Mouse (Mus musculus) WW6 (cell line): ENCODE results near the gene Sp2.

Experiments used
- DNase-seq: peaks from one replicate; pipeline ENCODE4 v3.0.0-alpha.2; 2013; ENCODE audit warnings: low read depth, low spot score

The Sp2 gene

DNA sequence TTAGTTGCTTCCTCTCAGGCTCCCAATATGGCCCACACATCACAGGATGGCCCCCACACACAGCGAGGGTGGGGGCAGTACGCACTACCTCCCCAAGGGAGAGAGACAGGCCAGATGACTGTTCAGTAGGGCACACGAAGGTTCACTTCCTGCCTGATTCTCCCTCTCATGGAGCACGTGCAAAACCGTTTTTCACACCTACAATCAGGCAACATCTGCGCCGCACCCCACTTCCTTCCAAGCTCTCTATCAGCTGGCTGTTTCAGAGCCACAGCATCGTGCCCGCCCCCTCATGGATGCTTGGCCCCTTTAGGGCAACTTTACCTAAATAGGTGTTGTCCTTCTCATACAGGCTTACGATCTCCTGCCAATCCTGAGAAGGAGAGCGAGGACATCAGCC lies 70.1 kb downstream of the Sp2 start:
- no peak for DNase-seq

GRCm38 (mm10) chr11:96910003-96910402 lies 72.8 kb downstream of the Sp2 start:
- DNase-seq: no peak

DNA sequence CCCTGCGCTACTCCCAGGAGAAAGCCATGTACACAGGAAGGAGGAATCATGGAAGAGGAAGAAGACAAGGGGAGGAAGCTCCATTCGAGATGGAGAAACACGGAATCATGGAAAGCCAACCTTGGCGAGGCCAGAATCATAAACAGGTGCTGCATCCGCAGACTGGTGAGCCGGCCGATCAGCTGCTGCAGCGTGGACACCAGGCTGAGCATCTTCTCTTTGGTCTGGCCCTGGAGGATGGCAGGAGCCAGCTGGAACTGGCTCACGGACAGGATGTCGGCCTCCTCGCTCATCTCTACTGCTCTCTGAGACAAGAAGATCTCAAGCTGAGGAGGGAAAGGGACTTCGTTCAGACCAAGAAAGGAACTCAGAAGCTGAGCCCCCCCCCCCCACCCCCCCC lies 74.2 kb downstream of the Sp2 start:
- no peak for DNase-seq

DNA sequence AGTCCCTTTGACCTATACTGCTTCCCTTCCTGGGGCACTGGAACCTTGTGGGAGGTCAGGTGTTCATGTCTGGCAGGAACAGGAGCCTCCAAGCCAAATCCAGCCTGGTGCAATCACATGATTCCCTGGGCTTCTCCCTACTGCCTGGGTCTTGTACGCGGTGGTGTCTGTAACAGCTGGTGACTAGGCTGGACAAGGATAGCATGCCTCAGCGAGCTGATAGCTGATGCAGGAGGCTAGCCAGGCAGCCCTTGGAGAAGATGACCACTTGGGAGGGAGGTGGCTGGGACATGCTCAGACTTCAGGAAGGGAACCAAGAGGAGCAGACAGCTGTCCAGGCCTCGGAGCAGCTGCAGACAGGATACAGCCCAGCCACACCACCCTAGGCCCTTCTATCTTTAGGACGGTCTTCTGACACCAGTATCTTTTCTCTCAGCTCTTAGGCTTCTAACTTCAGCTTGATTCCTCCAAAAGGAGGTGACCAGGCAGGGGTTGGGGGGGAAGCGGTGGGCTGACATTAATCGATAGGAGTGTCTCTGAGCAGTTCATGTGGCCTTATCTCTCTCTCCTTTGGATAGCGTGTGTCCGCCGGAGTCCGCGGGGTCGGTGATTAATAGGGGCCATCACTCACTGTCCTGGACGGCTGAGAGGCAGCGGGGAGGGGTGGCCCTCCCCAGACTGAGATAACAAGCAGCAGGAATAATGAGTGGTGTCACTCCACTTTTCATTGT lies 76.2 kb downstream of the Sp2 start:
- no peak for DNase-seq
